Mouse (Mus musculus) kidney, adult 11 months (tissue): ENCODE data around the gene Slc37a2.
"Not testable (repeated sequence)": the region's sequence is repeated elsewhere in the genome, so short reads cannot be mapped to it uniquely, and the experiment has no call there.

Source experiments
- DNase-seq: peaks from one replicate; pipeline ENCODE4 v3.0.0; 2022

Gene Slc37a2

DNA sequence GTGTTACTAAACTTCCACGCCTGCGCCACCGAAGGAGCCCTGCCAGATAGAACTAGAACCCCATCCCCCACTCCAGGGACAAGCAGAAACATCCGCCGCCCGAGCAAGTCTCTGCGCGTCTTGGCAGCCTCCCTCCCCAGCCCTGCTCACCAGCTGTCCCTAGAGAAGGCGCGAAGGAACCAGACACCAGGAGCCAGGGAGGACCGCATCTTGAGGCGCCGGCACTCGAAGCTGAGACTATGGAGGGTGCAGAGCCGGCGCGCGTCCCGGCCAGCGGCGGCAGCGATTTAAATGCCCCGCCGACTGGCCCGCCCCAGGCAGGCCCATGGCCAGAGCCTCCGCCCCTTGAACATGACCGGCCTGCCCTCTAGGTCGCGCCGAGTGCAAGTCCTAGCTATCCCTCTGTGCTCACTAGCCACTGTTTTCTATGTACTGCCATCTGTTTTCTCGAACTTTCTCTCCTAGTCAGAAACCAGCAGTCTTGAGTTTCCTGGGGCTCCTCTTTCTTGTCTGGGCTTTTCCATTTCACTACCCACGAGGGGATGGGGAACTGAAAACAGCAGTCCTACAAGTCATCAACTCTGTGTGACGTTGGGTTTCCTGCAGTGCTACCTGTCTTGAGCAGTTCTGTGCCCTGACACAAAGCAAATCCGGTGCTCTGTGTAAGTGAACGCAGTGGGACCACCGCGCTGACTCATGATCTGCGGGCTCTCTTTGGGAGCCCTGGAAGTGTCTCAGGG, at the start of gene Slc37a2:
Gene Slc37a2, minus strand, starts transcription at position 590 of the 740 bp plus-strand sequence.
- peak; percentile 58 for DNase-seq

DNA sequence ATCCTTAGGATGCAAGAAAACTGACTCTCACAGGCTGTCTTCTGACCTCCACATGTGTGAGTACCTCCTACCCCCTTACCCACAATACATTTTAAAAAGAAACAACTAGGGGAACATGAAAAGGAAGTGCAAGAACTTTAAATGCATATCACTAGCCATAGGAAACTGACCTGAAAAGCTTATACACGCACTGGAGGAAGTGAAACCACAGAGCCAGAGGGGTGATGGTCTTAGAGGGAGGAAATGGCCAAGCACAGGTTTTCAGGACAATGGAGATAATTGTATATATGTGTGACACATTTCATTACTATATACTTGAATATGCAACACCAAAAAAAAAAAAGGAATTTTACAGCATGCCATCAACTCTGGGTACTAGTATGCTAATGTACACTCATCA, 46.2 kb upstream of the Slc37a2 start:
- no peak for DNase-seq

DNA sequence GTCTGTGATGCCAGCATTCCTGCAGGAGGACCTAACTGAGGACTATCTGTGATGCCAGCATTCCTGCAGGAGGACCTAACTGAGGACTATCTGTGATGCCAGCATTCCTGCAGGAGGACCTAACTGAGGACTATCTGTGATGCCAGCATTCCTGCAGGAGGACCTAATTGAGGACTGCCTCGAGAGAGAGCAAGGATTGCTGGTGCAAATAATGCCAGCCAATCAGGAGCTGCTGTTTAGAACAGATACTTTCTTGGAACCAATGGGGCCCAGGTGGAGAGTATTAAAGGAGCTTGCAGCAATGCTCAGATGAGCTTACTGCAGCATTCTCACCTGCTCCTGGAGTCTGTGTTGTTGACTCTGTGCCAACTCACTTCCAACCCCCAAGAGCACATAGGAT, 45.0 kb upstream of the Slc37a2 start:
- not testable (repeated sequence) for DNase-seq

DNA sequence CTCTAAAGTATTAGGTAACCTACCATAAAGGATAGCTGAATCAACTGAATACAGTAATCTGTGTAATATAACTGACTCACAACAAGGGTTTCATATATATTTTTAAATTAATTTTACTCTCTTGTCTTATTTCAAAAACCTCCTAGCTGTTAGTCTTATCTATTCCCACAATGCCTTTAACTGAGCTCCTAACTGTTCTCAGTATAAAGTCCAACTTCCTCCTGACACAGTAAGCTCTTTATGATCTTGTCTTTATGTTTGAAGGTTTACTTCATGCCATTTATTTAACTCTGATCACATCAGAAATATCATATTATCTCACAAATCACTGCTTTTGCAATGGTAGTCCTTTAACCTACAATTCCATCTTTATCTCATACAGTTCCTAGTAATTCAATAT, 40.0 kb upstream of the Slc37a2 start:
- no peak for DNase-seq

DNA sequence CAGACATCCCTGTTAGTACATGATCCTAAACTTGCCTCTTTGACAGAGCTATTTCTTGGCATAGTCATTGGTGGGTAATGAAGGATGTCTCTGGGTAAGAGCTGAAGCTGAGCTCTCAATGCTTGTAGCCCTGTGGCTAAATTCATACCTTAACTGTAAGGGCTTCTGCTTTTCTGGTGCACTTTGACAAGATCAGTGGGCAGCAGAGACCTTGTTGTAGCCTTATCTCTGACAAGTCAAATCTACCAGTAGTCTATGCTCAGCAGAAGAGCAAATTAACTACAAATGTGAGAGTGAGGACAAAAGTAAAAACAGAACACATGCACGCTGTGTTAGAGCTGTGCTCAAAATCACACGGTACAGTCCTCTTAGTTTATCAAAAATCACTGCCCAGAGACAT, 11.1 kb upstream of the Slc37a2 start:
- DNase-seq: no peak

- peak; percentile 30 for DNase-seq
These were observed 319 bp upstream of the Slc37a2 start for GRCm38 (mm10) chr9:37255889-37256225.

DNA sequence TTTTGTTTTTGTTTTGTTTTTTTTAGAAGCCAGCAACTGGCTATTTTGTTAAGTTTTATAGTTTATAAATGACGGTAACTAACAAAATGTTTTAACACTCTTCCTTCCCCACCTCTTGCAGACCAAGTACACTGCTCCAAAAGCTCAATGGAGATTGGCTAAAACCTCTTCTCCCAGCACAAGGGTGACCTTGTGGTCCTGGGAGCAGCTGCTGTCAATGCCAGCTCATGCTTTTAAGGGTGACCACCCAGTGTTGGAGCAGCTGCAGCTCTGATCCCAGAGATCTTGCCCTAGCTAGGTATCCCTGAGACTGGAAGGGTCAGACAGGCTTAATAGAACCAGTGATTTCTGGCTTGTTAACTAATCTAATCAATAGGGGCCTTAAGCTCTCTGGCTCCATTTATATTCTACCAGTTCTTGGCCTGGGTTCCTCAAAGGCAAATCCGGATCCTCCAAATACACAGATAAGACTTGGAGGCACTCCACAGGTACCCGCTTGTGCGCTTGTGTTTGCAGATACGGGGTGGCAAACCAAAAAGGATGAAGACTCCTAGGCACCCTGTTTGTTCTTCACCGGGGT, 917 bp downstream of the Slc37a2 start:
- no peak for DNase-seq

DNA sequence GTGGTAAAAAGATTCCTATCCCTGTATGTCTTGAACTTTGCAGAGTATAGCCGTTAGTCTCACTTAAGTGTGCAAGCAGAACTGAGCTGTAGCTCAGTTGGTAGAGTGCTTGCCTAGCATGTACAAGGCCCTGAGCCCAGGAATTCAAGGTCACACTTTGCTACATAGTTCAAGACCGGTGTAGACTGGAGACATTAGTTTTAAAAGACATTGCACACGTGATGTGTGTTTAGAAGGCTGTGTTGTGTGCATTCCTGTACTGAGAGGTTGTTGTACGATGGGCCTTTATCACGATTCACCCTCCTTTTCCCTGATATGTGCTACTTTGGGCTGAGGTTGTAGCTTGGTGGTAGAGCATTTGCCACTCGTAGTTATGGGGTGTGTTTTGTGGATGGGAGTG, 4.9 kb downstream of the Slc37a2 start:
- no peak for DNase-seq

DNA sequence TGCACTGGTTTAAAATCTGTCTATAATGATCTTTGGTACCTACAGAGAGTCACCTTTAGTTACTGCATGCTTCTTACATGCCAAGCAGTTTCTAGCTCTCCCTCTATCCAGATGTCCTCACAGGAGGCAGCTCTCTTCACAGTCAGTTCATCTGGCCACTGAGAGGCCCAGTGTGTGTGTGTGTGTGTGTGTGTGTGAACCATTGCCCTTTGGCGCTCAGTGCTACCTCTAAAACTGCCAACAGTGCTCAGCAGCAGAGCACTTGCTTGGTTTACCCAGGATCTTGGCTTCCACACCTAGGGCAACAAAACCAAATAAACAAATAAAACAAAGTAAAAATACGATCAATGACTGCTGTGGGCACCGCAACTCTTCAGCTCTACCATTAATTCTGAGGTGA, 5.6 kb downstream of the Slc37a2 start:
- DNase-seq: no peak

DNA sequence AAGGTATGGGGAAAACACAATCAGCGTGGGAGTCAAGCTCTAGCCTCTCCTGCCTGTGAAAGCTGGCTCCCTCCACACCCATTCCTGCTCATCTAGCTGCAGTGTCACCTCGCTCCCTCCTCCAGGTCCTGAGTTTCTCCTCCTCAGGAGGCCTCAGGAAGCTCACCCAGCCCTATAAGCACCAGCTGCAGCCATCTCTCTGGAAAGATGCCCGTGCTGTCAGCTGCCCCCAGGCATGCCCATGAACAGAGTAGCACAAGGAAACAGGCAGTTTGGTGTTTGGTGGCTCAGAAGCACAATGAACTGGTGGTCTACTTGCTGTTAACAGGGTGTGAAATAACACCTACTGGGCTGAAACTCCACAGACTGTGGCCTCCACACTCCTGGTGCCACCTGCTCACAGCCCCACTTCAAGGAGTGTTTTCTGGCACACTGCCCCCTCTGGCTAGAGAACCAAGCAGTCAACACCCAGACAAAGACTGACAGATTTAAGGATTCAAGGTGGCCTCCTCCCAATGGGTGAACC, 7.1 kb downstream of the Slc37a2 start:
- DNase-seq: no peak

DNA sequence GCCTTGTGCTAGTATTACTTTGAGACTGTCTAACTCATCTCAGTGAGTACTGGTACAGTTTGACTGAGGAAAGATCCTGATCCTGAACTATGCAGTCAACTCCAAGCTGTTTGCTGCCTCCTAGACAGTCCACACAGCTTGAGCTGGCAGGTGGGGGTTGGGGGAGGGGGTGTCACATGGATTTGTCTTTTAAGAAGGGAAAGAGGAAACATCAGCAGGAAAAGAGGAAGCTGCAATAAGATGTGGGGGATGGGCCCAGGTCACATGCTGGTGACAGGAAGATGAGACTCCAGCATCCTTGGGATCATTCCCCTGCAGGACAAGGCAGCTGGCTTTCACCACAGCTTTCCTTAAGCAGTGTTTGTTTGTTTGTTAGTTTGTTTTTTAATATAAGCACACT, 8.1 kb downstream of the Slc37a2 start:
- DNase-seq: no peak

GRCm38 (mm10) chr9:37245810-37246209, 9.7 kb downstream of the Slc37a2 start:
- DNase-seq: no peak

- no peak for DNase-seq
These were observed 10.1 kb downstream of the Slc37a2 start for GRCm38 (mm10) chr9:37245404-37245803.

- no peak for DNase-seq
These were observed 10.9 kb downstream of the Slc37a2 start for GRCm38 (mm10) chr9:37244600-37244999.

DNA sequence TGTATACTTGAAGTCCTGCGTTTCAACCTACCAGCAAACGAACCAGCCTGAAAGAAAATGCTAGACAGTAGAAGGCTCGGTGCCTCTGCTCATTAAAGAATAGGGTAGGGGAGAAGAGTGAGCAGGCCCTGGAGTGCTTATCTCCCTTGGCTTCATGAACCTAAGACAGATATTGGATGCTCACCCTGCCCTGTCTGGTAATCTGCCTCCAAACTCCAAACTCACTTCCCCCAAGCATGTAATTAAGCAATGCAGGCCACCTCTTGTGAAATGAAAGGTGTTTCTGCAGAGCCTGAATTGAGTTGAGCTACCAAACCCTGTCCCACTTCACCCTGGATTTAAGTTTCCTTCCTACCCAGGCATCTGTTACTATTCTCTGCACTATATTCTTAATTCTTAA, 12.8 kb downstream of the Slc37a2 start:
- no peak for DNase-seq

DNA sequence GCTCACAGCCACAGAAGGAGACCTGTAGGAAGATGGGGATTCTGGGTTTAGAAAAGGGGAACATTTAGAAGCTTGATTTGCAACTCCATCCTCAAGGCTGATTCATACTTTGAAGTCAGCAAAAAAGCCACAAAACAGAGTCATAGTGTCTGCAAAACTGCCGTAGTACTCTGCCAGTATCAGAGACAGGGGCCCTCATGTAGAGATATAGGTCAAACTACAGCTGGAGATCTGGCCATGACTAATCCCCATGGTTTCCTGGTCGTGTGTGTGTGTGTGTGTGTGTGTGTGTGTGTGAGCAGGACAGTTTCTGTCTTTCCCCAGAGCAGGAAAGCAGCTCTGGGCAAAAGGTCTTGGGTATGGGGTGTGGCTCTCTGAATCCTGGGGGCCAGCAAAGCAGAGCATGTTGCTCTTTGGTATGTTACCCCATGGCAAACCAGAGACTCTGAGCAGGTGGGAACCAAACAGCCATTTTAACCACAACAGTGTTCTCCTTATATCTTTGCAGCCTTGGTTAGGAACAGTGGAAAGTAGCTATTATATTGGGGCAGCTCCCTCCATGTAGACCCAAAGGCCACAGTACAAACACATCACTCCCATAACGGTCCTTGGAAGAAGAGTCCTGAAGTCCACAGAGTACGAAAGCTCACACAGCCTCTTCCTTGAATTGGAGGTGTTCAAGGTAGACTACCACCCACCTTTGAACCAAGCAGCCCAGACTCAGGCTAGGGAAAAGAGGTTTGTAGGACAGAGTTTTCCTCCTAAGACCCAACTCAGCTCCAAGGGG, 19.4 kb downstream of the Slc37a2 start:
- no peak for DNase-seq

GRCm38 (mm10) chr9:37232201-37233195, 23.0 kb downstream of the Slc37a2 start:
- no peak for DNase-seq

GRCm38 (mm10) chr9:37230486-37231195, 24.9 kb downstream of the Slc37a2 start:
- DNase-seq: no peak

DNA sequence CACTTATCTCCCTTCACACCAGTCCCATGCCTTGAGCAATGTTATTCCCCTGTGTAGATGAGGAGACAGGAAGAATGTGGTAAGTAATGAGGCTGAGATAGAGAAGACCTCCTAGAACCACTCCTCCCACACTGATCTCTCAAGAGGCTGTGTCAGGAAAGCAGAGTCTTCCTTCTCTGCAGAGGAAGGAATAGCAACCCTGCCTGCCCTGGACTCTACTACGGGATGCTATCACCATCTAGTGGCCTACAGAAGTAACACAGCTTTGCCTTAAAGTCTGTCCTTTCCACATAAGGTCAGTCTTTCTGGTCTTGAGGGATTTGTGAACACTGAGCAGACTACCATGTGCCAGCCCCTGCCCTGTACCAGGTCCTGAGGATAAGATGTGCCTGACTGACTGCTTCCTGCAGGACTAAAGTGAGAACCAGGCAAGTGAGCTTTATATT, 25.6 kb downstream of the Slc37a2 start:
- DNase-seq: peak; percentile 30

- DNase-seq: no peak
These were observed 30.0 kb downstream of the Slc37a2 start for GRCm38 (mm10) chr9:37225581-37225980.

- DNase-seq: no peak
These were observed 34.8 kb downstream of the Slc37a2 start for GRCm38 (mm10) chr9:37220755-37221154.
